Mouse (Mus musculus) stomach, postnatal 0 days (tissue): ENCODE data around the gene 9430015G10Rik.

Experiments
- CTCF ChIP-seq: IDR thresholded peaks from 2 replicates; pipeline ENCODE4 v1.5.1; 2016; ENCODE audit warnings: antibody characterized with exemption, low read depth, mild to moderate bottlenecking, moderate library complexity
- EP300 ChIP-seq: optimal IDR thresholded peaks from 2 replicates; pipeline ENCODE3; 2016; ENCODE audit warnings: antibody characterized with exemption

DNA sequence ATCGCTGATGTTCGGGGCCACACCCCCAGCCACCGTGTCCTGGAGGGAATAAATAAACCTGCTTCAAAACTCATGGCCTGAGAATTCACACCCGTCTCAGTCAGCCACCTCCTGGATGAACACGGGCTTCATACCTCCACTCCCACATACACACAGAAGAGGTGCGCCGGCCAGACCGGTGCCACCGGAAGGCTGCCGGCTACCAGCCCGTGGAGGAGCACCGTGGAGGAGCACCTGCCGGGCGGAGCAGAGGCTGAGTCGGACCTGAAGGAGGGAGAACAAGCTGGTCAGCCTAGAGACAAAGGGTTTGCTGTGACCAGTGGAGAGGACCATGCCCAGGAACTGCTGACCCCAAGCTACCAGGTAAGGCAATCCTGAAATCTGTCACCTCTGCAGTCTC, 20.7 kb downstream of the 9430015G10Rik start, which contains the start of gene Rnf223:
- TF ChIP-seq EP300 = no peak
- no peak for TF ChIP-seq CTCF
